Mouse (Mus musculus) T-helper 1 cell (primary cell): ENCODE data around the gene Tnfaip2.

Source experiments
- in situ Hi-C: fragments of 300-600 bp; cut with MboI, MseI; formaldehyde crosslinking; loops from one replicate; pipeline ENCODE4 v1.15.1; 2025; ENCODE audit warnings: high pct_unique_total_duplicates

Gene Tnfaip2

GRCm38 (mm10) chr12:111442309-111443010 is at the start of gene Tnfaip2:
Gene Tnfaip2, plus strand, starts transcription at chr12:111442469.
- in situ Hi-C loops, result no loop called here

- in situ Hi-C loops, result no loop called here
Observed at GRCm38 (mm10) chr12:111394008-111394407, 48.3 kb upstream of the Tnfaip2 start.

GRCm38 (mm10) chr12:111396997-111397396 is 45.3 kb upstream of the Tnfaip2 start:
- in situ Hi-C loops, result no loop called here

- in situ Hi-C loops, result no loop called here
Observed at GRCm38 (mm10) chr12:111401454-111402184, 40.6 kb upstream of the Tnfaip2 start.

GRCm38 (mm10) chr12:111404880-111405279 is 37.4 kb upstream of the Tnfaip2 start:
- in situ Hi-C loops, result no loop called here

DNA sequence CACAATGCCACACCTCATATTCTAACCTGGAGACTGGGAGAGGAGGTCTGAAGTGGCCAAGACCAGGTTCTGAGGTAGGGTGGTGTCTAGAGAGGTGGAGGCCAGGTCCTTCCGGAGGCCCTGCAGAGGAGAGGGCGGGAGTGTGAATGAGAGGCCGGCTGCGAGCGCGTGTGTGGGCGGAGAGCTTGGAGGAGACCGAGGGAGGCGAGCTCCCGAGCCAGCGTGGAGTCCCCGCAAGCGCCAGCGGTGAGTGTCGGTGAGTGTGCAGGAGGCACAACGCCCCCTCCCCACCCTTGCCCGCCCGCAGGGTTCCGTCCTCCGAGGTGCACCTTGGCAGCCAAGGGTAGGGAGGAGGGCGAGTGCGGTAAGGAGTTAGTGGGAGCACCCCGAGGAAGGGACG is 35.6 kb upstream of the Tnfaip2 start, which contains the start of gene Lbhd2:
Lbhd2 (plus strand) TSS at position 188 of the 400 bp plus-strand sequence.
- in situ Hi-C loops, result no loop called here

DNA sequence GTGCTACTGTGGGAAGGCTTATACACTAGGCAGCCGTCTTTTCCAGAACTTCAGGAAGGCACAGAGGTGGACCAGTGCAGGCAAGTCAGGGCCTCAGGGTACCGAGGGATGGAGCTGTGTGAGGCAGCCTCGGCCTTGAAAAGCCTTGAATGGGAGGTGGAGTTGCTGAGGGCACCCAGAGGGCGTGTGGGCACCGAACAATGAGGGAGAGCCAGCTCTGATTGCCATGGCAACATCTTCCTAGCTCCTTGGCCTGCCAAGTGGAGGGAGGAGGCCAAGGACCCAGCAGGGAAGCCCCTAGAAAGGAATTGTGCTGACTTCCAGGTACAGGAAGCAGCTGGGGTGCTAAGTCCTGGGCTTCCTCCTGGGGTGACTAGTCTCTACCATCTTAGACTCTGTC is 32.7 kb upstream of the Tnfaip2 start:
- in situ Hi-C loops, result no loop called here

DNA sequence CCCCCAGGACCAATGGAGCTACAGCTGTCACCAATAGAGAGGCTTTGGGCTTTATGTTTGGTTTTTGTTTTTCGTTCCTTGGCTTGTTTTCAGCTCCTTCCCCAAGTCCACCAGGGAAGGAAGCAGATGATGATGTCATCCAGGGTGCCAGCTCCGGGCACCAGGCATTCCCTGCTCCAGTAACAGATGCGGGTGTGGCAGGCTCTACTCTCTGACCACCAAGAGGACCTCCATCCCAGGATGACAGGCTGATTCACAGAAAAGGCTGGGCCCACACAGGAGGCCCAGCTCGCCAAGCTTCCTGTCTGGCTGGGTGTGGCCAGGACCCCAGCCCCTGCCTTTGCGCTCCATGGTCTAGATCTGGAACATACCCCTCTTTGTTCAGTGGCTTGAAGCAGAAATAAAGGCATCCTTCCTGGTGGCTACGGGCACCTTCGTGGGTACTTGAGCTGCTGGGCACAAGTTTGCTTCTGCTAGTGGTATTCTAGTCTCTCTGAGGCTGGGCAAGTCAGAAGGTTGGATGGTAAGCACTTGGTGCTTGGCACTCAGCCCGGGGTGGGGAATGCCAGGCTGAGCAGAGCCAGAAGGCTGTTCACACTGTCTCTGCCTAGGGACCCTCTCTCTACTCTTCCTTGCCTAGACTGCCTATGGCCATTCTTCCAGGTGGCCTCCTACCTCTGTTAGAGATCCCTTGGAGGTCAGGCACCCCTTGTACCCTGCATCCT is 30.5 kb upstream of the Tnfaip2 start:
- in situ Hi-C loops, result no loop called here

DNA sequence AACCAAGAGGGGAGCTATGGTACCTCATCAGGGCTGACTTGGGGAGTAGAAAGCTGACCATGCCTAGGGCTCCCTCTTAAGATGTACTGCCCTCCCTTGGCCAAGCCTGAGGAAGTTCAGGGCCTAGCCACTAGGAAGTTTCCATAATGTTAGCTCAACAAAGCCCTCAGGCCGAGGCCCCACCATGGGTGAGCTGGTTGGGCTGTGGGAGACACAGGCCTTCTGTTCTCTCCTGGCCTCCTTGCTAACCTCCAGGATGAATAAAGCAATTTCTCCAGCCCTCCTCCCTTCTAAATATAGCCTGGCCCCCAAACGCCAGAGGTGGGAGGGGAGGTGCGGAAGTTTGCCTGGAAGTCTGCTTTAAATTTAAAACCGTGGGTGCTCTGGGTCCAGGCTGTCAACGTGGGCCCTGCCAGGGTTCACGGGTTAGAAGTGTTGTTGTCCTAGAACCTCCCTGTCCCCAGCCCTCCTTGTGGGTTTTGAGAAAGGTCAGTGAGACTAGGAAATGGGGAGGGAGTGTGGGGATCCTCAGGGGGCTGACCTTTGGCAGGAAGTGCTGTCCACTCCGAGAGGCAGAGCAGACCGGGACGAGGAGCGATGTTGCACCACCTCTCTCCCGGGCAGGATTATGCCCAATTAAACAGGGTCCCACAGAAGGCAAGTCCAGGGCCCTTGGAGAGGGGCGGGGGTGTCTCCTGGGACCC is 29.5 kb upstream of the Tnfaip2 start:
- in situ Hi-C loops, result no loop called here

DNA sequence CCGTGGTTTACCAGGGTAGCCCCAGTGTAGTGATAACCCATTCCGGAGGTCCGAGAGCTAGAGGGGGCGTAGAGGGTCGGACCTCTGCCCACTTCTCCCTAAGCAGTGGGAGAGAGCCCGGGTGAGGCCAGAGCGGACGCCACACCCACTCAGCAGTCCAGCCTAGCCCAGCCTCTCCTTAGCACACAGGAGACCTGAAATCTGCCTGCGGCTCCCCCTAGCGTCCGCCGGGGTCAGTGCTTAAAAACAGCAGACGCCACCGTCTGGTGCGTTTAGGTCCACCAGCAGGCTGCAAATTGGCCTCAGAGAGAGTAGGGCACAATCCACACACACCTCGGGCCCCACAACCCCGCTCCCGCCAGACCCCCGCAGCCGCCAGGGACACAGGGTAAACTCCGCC is 29.0 kb upstream of the Tnfaip2 start:
- in situ Hi-C loops, result no loop called here

- in situ Hi-C loops, result no loop called here
Observed at GRCm38 (mm10) chr12:111416921-111417779, 25.1 kb upstream of the Tnfaip2 start, which contains the start of gene Exoc3l4. Gene Exoc3l4, plus strand, starts transcription at chr12:111417017.

DNA sequence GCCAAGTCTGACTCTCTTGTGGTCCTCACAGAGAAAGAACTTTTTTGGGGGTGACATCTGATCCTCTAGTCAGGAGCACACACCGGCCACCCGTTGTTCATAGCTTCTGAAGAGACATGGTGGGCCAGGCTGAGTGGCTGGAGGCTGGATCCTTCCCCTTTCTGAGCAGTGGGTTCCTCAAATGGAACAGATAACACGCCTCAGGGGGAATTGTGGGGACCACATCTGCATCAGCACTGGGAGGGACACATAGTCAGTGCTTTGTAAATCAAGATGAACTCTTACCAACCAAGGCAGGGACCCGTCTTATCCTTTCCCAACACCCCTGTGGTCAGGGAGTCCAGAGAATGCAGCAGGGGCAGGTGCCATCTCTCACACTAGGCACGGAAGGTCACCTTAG is 22.4 kb upstream of the Tnfaip2 start:
- in situ Hi-C loops, result no loop called here

DNA sequence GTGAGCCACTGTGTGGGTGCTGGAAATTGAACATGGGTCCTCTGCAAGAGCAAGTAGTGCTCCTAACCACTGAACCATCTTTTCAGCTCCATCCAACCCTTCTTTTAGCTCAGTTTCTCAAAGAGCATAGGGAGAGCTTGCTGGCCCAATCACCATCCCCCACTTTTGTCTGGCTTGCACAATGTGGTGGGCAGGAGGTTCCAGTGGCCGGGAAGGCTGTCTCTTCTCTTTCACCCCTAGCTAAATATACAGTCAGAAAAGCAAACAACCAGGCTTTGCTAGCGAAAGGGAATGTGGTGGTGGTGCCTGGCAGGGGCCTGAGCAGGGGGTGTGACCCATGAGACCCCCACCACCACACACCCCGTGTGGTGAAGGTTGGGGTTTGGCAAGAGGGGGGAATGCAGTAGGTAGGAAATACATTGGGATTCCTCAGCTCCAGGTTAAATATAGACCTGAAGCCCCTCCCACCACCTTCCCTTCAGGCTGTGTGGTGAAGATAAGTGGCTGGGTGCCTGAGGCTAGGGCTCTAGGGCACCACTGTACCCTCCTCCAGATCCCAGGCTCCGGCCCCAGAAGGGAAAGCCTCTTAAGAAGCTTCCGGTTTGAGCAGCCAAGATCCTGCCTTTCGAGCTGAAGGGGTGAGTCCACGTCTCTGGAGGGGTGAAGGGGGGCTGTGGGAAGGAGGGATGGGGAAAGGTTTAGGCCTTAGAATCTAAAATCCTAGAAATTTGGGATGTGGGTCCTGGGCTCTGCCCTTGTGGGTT is 21.1 kb upstream of the Tnfaip2 start:
- in situ Hi-C loops, result no loop called here

GRCm38 (mm10) chr12:111422852-111423251 is 19.4 kb upstream of the Tnfaip2 start:
- in situ Hi-C loops, result no loop called here

- in situ Hi-C loops, result no loop called here
Observed at GRCm38 (mm10) chr12:111423570-111424129, 18.6 kb upstream of the Tnfaip2 start.

- in situ Hi-C loops, result no loop called here
Observed at GRCm38 (mm10) chr12:111424547-111424946, 17.7 kb upstream of the Tnfaip2 start.

DNA sequence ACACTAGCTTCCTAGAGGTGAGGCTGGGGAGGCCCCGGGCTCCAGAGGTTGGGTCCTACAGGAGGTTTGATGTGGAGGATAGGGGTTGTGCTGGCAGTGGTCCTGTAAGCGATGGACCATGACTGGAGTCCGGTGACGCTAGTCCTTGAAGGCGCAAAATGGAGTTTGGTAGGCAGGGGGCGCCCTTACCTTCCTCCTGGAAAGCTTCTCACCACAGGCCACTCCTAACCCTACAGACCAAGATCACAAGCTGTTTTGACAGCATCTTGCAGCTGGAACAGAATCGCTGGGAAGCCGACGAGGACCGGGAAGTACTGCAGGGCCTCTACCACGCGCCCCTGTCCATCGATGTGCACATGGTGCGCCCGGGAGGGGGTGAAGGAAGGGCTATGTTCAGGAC is 17.0 kb upstream of the Tnfaip2 start:
- in situ Hi-C loops, result no loop called here

GRCm38 (mm10) chr12:111425789-111426460 is 16.3 kb upstream of the Tnfaip2 start:
- in situ Hi-C loops, result no loop called here

- in situ Hi-C loops, result no loop called here
Observed at GRCm38 (mm10) chr12:111427438-111428113, 14.7 kb upstream of the Tnfaip2 start.
